Mouse (Mus musculus) heart, postnatal 25 days (tissue): Measurements from ENCODE around the gene Rap1b. TPM values are rescaled to one million over a fixed set of nuclear protein-coding genes. Genes with fewer than 3 reads are reported as not detected.
"Not testable (repeated sequence)": the region's sequence is repeated elsewhere in the genome, so short reads cannot be mapped to it uniquely, and the experiment has no call there.

Experiments
- DNase-seq: peaks from one replicate; pipeline ENCODE4 v3.0.0; 2022; ENCODE audit warnings: low spot score
- intact Hi-C: fragments of 180-260 bp; cut with DNase I; formaldehyde crosslinking; loops from one replicate; pipeline ENCODE4 v1.15.1; 2025
- total RNA-seq, 2 experiments: library from RNA; stranded (reverse); gene quantifications; 2 replicates each; pipeline ENCODE4 v1.2.3; 2021

Gene Rap1b
- total RNA-seq, result 10 to 100 TPM; 48.1 to 56.8 TPM

GRCm38 (mm10) chr10:117845597-117846259 lies at the start of gene Rap1b:
Rap1b (minus strand) TSS chr10:117846035.
- intact Hi-C loops, result loop anchor here (5.0 kb wide), 6 partner anchors 57 to 262 kb away; no protein-coding TSS in a partner anchor
- DNase-seq, result peak; percentile 95

- intact Hi-C loops, result no loop called here
- no peak for DNase-seq
Observed at GRCm38 (mm10) chr10:117895186-117895585, 49.4 kb upstream of the Rap1b start.

GRCm38 (mm10) chr10:117894114-117895035 lies 48.5 kb upstream of the Rap1b start:
- no peak for DNase-seq
- intact Hi-C loops, result no loop called here

GRCm38 (mm10) chr10:117893128-117893527 lies 47.3 kb upstream of the Rap1b start:
- intact Hi-C loops, DNase-seq: not testable (repeated sequence)

- DNase-seq, result no peak
- intact Hi-C loops, result no loop called here
Observed at GRCm38 (mm10) chr10:117891327-117891726, 45.5 kb upstream of the Rap1b start.

- intact Hi-C loops, result no loop called here
- no peak for DNase-seq
Observed at GRCm38 (mm10) chr10:117888822-117889221, 43.0 kb upstream of the Rap1b start.

- intact Hi-C loops, result no loop called here
- DNase-seq, result no peak
Observed at GRCm38 (mm10) chr10:117885358-117885757, 39.5 kb upstream of the Rap1b start.

- intact Hi-C loops, result no loop called here
- no peak for DNase-seq
Observed at GRCm38 (mm10) chr10:117884760-117885159, 38.9 kb upstream of the Rap1b start.

GRCm38 (mm10) chr10:117883438-117883837 lies 37.6 kb upstream of the Rap1b start:
- intact Hi-C loops, result no loop called here
- DNase-seq, result no peak

- no peak for DNase-seq
- intact Hi-C loops, result no loop called here
Observed at GRCm38 (mm10) chr10:117878628-117879027, 32.8 kb upstream of the Rap1b start.

GRCm38 (mm10) chr10:117876801-117877200 lies 31.0 kb upstream of the Rap1b start:
- no peak for DNase-seq
- intact Hi-C loops, result no loop called here

- intact Hi-C loops, result no loop called here
- no peak for DNase-seq
Observed at GRCm38 (mm10) chr10:117876400-117876799, 30.6 kb upstream of the Rap1b start.

GRCm38 (mm10) chr10:117874936-117875335 lies 29.1 kb upstream of the Rap1b start:
- intact Hi-C loops, result no loop called here
- DNase-seq, result no peak

GRCm38 (mm10) chr10:117873952-117874351 lies 28.1 kb upstream of the Rap1b start:
- no peak for DNase-seq
- intact Hi-C loops, result no loop called here

GRCm38 (mm10) chr10:117872468-117872867 lies 26.6 kb upstream of the Rap1b start:
- no peak for DNase-seq
- intact Hi-C loops, result no loop called here

GRCm38 (mm10) chr10:117867301-117867700 lies 21.5 kb upstream of the Rap1b start:
- no peak for DNase-seq
- intact Hi-C loops, result no loop called here

- intact Hi-C loops, result no loop called here
- DNase-seq, result no peak
Observed at GRCm38 (mm10) chr10:117866641-117867040, 20.8 kb upstream of the Rap1b start.

- no peak for DNase-seq
- intact Hi-C loops, result no loop called here
Observed at GRCm38 (mm10) chr10:117864695-117865094, 18.9 kb upstream of the Rap1b start.

- no peak for DNase-seq
- intact Hi-C loops, result no loop called here
Observed at GRCm38 (mm10) chr10:117864251-117864650, 18.4 kb upstream of the Rap1b start.

- DNase-seq, result no peak
- intact Hi-C loops, result no loop called here
Observed at GRCm38 (mm10) chr10:117862014-117862580, 16.3 kb upstream of the Rap1b start.

GRCm38 (mm10) chr10:117860958-117861357 lies 15.1 kb upstream of the Rap1b start:
- intact Hi-C loops, result no loop called here
- peak; percentile 11 for DNase-seq
